Mouse (Mus musculus): ENCODE measurements around the gene Psmd7. TPM values are rescaled to one million over a fixed set of nuclear protein-coding genes. Genes with fewer than 3 reads are reported as not detected.
A peak's percentile ranks its signal among the peaks of the same experiment; 100 is the strongest.
"Not testable (repeated sequence)": the region's sequence is repeated elsewhere in the genome, so short reads cannot be mapped to it uniquely, and the experiment has no call there.

Gene Psmd7
- polyA plus RNA-seq (2015; fragmentation: Nextera tagmentation; extraction: Ambion mirVana): 235 and 245 TPM in 2 replicates

DNA sequence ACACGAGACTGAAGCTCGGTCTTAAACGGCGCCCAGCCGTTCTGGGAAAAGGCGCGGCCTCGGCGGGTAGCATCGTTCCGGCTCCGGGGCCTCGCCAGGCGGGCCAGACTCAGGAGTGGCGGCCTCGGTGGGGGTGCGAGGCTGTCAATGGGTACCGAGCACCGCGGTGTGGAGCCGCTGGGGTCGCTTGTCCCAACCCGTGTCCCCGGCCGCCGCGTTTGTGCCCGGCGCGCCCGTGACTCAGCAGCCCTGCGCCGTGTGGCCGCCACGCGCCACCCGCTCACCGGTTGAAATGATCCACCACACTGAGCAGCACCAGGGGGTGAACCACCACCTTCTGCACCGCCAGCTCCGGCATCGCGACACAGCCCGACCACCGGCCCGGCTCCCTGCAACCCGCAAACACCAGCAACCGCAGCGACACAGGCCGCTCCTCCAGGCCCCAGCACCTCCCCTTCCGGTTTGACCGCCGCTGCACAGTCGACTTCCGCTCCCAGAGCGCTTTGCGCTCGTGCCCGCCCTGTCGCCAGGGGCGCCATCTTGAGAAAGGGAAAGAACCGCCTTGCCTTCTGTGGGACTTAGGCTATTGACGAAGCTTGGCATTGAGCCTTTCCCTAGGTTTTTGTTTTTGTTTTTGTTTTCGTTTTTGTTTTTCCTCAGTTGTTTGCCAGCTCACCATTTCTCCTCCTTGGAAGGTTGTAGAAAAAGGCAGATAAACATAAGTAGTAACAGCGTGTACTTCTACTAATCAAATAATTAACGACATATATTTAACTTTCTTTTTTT lies at the start of gene Psmd7:
Psmd7 (minus strand) TSS at position 470 of the 786 bp plus-strand sequence.
- peak within 1 kb of the TSS; percentile 88 for H3K4me2 ChIP-seq (ENCODE audit: low read length)
- ATAC-seq: peak; percentile 98
- peak within 1 kb of the TSS; percentile 93 for H3K9ac ChIP-seq (ENCODE audit: low read depth, low read length)
- no peaks in the 10 kb centered on the region for H3K9me3 ChIP-seq (ENCODE audit: control insufficient read depth, low read length)
- no peaks in the 10 kb centered on the region for H3K27me3 ChIP-seq (replicated peaks; ENCODE audit: control insufficient read depth, insufficient read depth, low read length)
- peak within 1 kb of the TSS; percentile 96 for H3K4me3 ChIP-seq (ENCODE audit: low read length)
- H3K27ac ChIP-seq (ENCODE audit: low read depth, low read length): peak within 1 kb of the TSS; percentile 92
- H3K4me1 ChIP-seq (ENCODE audit: control insufficient read depth, insufficient read depth, low read depth, low read length): peaks cover 16% of the 10 kb centered on the region
- peaks cover 17% of the 10 kb centered on the region for H3K36me3 ChIP-seq (ENCODE audit: control insufficient read depth, insufficient read depth, low read length)
- WGBS: 3% methylated on average over 50 of the region's 65 CpGs

GRCm38 (mm10) chr8:107633734-107634133 lies 45.5 kb upstream of the Psmd7 start:
- no peak for ATAC-seq
- H3K36me3 ChIP-seq (ENCODE audit: control insufficient read depth, insufficient read depth, low read length): no peaks in the 10 kb centered on the region
- no peak overlapping the region for H3K9ac ChIP-seq (ENCODE audit: low read depth, low read length)
- no peaks in the 10 kb centered on the region for H3K27me3 ChIP-seq (replicated peaks; ENCODE audit: control insufficient read depth, insufficient read depth, low read length)
- no peak overlapping the region for H3K4me3 ChIP-seq (ENCODE audit: low read length)
- H3K9me3 ChIP-seq (ENCODE audit: control insufficient read depth, low read length): no peaks in the 10 kb centered on the region
- H3K4me2 ChIP-seq (ENCODE audit: low read length): no peak overlapping the region
- H3K4me1 ChIP-seq (ENCODE audit: control insufficient read depth, insufficient read depth, low read depth, low read length): no peaks in the 10 kb centered on the region
- H3K27ac ChIP-seq (ENCODE audit: low read depth, low read length): no peak overlapping the region
- WGBS: 99% methylated on average over 2 of the region's 2 CpGs

DNA sequence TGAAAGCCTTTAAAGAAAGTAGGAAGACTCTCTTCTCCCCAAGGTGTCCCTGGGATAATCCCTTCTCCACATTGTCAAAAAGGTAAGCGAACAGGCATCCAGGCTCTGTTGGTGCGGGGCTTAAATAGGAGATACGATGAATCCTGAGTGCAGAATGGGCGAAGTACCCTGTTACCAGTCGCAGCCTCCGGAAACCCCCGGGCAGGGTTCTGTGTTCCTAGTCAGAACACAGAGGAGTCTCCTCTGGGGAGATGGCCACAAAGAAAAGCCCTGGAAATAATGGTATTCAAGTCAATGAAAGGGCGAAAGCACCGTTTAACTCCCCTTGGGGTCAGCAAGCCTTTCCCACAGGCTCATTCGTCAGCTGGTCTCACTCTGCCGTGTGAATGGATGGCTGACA lies 41.4 kb upstream of the Psmd7 start:
- no peaks in the 10 kb centered on the region for H3K4me1 ChIP-seq (ENCODE audit: control insufficient read depth, insufficient read depth, low read depth, low read length)
- H3K27ac ChIP-seq (ENCODE audit: low read depth, low read length): no peak overlapping the region
- no peak overlapping the region for H3K4me3 ChIP-seq (ENCODE audit: low read length)
- no peak overlapping the region for H3K4me2 ChIP-seq (ENCODE audit: low read length)
- no peak overlapping the region for H3K9ac ChIP-seq (ENCODE audit: low read depth, low read length)
- H3K9me3 ChIP-seq (ENCODE audit: control insufficient read depth, low read length): no peaks in the 10 kb centered on the region
- H3K27me3 ChIP-seq (replicated peaks; ENCODE audit: control insufficient read depth, insufficient read depth, low read length): no peaks in the 10 kb centered on the region
- no peak for ATAC-seq
- no peaks in the 10 kb centered on the region for H3K36me3 ChIP-seq (ENCODE audit: control insufficient read depth, insufficient read depth, low read length)
- 64% methylated on average over 11 of the region's 11 CpGs for WGBS

DNA sequence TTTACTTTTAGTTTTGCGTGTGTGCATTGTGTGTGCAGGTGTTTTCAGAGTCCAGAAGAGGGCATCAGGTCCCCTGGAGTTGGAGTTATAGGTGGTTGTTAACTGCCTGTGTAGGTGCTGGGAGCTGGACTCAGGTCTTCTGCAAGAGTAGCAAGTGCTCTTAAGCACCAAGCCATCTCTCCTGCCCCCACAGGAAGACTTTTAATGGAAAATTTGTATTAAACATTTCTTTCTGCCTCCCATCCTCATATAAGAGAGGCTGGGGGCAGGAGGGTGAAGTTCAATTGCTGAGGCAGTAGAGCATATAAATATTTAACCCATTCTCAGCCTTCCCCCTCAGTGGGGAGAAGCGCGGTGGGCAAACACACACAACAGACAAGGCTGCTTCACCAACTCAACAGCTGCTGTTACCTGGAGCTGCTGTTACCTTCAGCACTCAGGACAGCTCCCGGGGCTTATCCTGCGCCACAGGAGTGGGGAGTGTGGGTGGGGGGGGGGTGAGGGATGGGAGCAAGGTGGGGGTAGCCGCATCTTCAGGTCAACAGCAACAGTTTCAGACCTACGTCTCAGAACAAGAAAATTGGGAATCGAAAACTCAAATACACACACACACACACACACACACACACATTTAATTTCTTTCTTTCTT lies 40.4 kb upstream of the Psmd7 start:
- H3K36me3 ChIP-seq (ENCODE audit: control insufficient read depth, insufficient read depth, low read length): no peaks in the 10 kb centered on the region
- H3K9me3 ChIP-seq (ENCODE audit: control insufficient read depth, low read length): no peaks in the 10 kb centered on the region
- no peak overlapping the region for H3K9ac ChIP-seq (ENCODE audit: low read depth, low read length)
- WGBS: 71% methylated on average over 8 of the region's 8 CpGs
- H3K4me2 ChIP-seq (ENCODE audit: low read length): no peak overlapping the region
- ATAC-seq: no peak
- no peak overlapping the region for H3K4me3 ChIP-seq (ENCODE audit: low read length)
- no peak overlapping the region for H3K27ac ChIP-seq (ENCODE audit: low read depth, low read length)
- no peaks in the 10 kb centered on the region for H3K4me1 ChIP-seq (ENCODE audit: control insufficient read depth, insufficient read depth, low read depth, low read length)
- H3K27me3 ChIP-seq (replicated peaks; ENCODE audit: control insufficient read depth, insufficient read depth, low read length): no peaks in the 10 kb centered on the region

- H3K4me3 ChIP-seq (ENCODE audit: low read length): no peak overlapping the region
- 61% methylated on average over 9 of the region's 9 CpGs for WGBS
- no peak overlapping the region for H3K27ac ChIP-seq (ENCODE audit: low read depth, low read length)
- no peak overlapping the region for H3K4me2 ChIP-seq (ENCODE audit: low read length)
- no peaks in the 10 kb centered on the region for H3K9me3 ChIP-seq (ENCODE audit: control insufficient read depth, low read length)
- H3K27me3 ChIP-seq (replicated peaks; ENCODE audit: control insufficient read depth, insufficient read depth, low read length): no peaks in the 10 kb centered on the region
- no peak overlapping the region for H3K9ac ChIP-seq (ENCODE audit: low read depth, low read length)
- ATAC-seq: no peak
- no peaks in the 10 kb centered on the region for H3K4me1 ChIP-seq (ENCODE audit: control insufficient read depth, insufficient read depth, low read depth, low read length)
- H3K36me3 ChIP-seq (ENCODE audit: control insufficient read depth, insufficient read depth, low read length): no peaks in the 10 kb centered on the region
Measured at GRCm38 (mm10) chr8:107627881-107628280, 39.6 kb upstream of the Psmd7 start.

GRCm38 (mm10) chr8:107624301-107624700 lies 36.0 kb upstream of the Psmd7 start:
- H3K9me3 ChIP-seq (ENCODE audit: control insufficient read depth, low read length); H3K9ac ChIP-seq (ENCODE audit: low read depth, low read length); H3K27me3 ChIP-seq (replicated peaks; ENCODE audit: control insufficient read depth, insufficient read depth, low read length); H3K4me1 ChIP-seq (ENCODE audit: control insufficient read depth, insufficient read depth, low read depth, low read length); ATAC-seq; H3K27ac ChIP-seq (ENCODE audit: low read depth, low read length); H3K4me3 ChIP-seq (ENCODE audit: low read length); H3K36me3 ChIP-seq (ENCODE audit: control insufficient read depth, insufficient read depth, low read length); H3K4me2 ChIP-seq (ENCODE audit: low read length): not testable (repeated sequence)

- Histone ChIP-seq H3K4me1 (ENCODE audit: control insufficient read depth, insufficient read depth, low read depth, low read length) (no peaks in the 10 kb centered on the region), H3K27ac (ENCODE audit: low read depth, low read length) (no peak overlapping the region), H3K9ac (ENCODE audit: low read depth, low read length) (no peak overlapping the region), H3K27me3 (replicated peaks; ENCODE audit: control insufficient read depth, insufficient read depth, low read length) (no peaks in the 10 kb centered on the region), H3K36me3 (ENCODE audit: control insufficient read depth, insufficient read depth, low read length) (no peaks in the 10 kb centered on the region), H3K4me2 (ENCODE audit: low read length) (no peak overlapping the region), H3K9me3 (ENCODE audit: control insufficient read depth, low read length) (no peaks in the 10 kb centered on the region), H3K4me3 (ENCODE audit: low read length) (no peak overlapping the region)
- WGBS: 87% methylated on average over 10 of the region's 10 CpGs
- no peak for ATAC-seq
Measured at GRCm38 (mm10) chr8:107621930-107622623, 33.8 kb upstream of the Psmd7 start.

DNA sequence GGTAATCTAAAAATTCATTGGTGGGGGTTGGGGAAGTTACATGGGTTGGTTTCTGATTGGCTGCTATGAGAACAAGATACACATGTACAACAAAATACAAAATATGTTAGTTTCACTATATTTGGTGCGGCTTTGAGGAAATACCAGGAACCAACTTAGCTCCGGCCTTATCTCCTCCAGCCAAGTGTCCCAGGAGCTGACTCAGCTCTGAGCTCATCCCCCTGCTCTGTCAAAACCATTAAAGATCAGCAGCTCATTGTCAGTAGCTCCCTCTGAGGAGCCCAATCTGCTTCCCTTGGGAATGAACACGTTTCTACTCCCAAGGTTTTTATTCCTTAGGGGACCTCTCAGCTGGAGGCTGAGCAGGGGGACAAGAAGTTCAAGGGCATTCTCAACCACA lies 32.9 kb upstream of the Psmd7 start:
- WGBS: 68% methylated on average over 3 of the region's 3 CpGs
- no peaks in the 10 kb centered on the region for H3K36me3 ChIP-seq (ENCODE audit: control insufficient read depth, insufficient read depth, low read length)
- no peak overlapping the region for H3K27ac ChIP-seq (ENCODE audit: low read depth, low read length)
- H3K9me3 ChIP-seq (ENCODE audit: control insufficient read depth, low read length): no peaks in the 10 kb centered on the region
- no peaks in the 10 kb centered on the region for H3K4me1 ChIP-seq (ENCODE audit: control insufficient read depth, insufficient read depth, low read depth, low read length)
- no peak overlapping the region for H3K4me3 ChIP-seq (ENCODE audit: low read length)
- no peak for ATAC-seq
- H3K27me3 ChIP-seq (replicated peaks; ENCODE audit: control insufficient read depth, insufficient read depth, low read length): no peaks in the 10 kb centered on the region
- no peak overlapping the region for H3K4me2 ChIP-seq (ENCODE audit: low read length)
- no peak overlapping the region for H3K9ac ChIP-seq (ENCODE audit: low read depth, low read length)

DNA sequence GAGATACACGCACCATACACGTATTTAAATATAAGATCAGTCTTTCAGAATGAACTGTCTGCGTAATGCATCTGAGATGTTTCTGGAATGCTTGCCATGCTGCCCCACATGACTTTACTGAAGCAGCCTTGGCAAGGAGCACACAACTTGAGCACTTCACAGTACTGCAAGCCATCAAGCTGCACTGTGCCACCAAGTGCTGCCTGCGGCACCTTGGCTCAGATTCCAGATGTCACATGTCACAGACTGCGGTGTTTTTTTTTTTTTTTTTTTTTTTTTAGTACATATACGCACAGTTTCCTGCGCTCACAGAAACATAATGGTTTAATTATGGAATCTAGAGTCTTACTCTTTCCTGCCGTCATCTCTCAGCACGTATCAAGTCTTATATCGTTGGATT lies 30.2 kb upstream of the Psmd7 start:
- H3K4me3 ChIP-seq (ENCODE audit: low read length): no peak overlapping the region
- no peaks in the 10 kb centered on the region for H3K4me1 ChIP-seq (ENCODE audit: control insufficient read depth, insufficient read depth, low read depth, low read length)
- no peak overlapping the region for H3K27ac ChIP-seq (ENCODE audit: low read depth, low read length)
- no peaks in the 10 kb centered on the region for H3K9me3 ChIP-seq (ENCODE audit: control insufficient read depth, low read length)
- H3K27me3 ChIP-seq (replicated peaks; ENCODE audit: control insufficient read depth, insufficient read depth, low read length): no peaks in the 10 kb centered on the region
- 83% methylated on average over 10 of the region's 10 CpGs for WGBS
- no peaks in the 10 kb centered on the region for H3K36me3 ChIP-seq (ENCODE audit: control insufficient read depth, insufficient read depth, low read length)
- no peak overlapping the region for H3K4me2 ChIP-seq (ENCODE audit: low read length)
- no peak for ATAC-seq
- H3K9ac ChIP-seq (ENCODE audit: low read depth, low read length): no peak overlapping the region

All from hindbrain, embryonic 16.5 days (tissue).